Mouse (Mus musculus) forebrain, embryonic 11.5 days (tissue): ENCODE results near the gene Klk1b8. TPM values are rescaled to one million over a fixed set of nuclear protein-coding genes. Genes with fewer than 3 reads are reported as not detected.
"Not testable (repeated sequence)": the region's sequence is repeated elsewhere in the genome, so short reads cannot be mapped to it uniquely, and the experiment has no call there.

Experiments
- ATAC-seq: fragments of 200-750 bp; cut with Nextera tagmentation; replicated peaks from 2 replicates; pipeline ENCODE4 v1.8.0; 2017; ENCODE audit warnings: moderate TSS enrichment; ENCODE audit not compliant: low FRiP score
- DNase-seq: peaks from one replicate; pipeline ENCODE4 v3.0.0-alpha.2; 2017; ENCODE audit warnings: low spot score
- H3K27ac ChIP-seq: fragments of 300-500 bp; sonication (generic); 2 replicates; pipeline ENCODE4 v1.5.1; 2014; ENCODE audit warnings: low read depth, low read length
- H3K27me3 ChIP-seq: fragments of 300-500 bp; sonication (generic); 2 replicates; pipeline ENCODE4 v1.6.1; 2014; ENCODE audit warnings: mild to moderate bottlenecking, low read length, mixed read lengths; ENCODE audit not compliant: control insufficient read depth, insufficient read depth
- H3K36me3 ChIP-seq: fragments of 300-500 bp; sonication (generic); 2 replicates; pipeline ENCODE4 v1.6.1; 2014; ENCODE audit warnings: mild to moderate bottlenecking, low read length, moderate library complexity, mixed read lengths; ENCODE audit not compliant: control insufficient read depth, insufficient read depth
- H3K4me1 ChIP-seq: fragments of 300-500 bp; sonication (generic); replicated peaks from 2 replicates; pipeline ENCODE4 v1.6.1; 2014; ENCODE audit warnings: low read length, mixed read lengths; ENCODE audit not compliant: control insufficient read depth, insufficient read depth
- H3K4me2 ChIP-seq: fragments of 300-500 bp; sonication (generic); 2 replicates; pipeline ENCODE4 v1.6.1; 2014; ENCODE audit warnings: low read depth, mild to moderate bottlenecking, low read length, moderate library complexity, mixed read lengths; ENCODE audit not compliant: severe bottlenecking
- H3K4me3 ChIP-seq: fragments of 300-500 bp; sonication (generic); 2 replicates; pipeline ENCODE4 v1.5.1; 2014; ENCODE audit warnings: low read depth, low read length
- H3K9ac ChIP-seq: fragments of 300-500 bp; sonication (generic); 2 replicates; pipeline ENCODE4 v1.6.1; 2014; ENCODE audit warnings: low read length
- H3K9me3 ChIP-seq: fragments of 300-500 bp; sonication (generic); 2 replicates; pipeline ENCODE4 v1.6.1; 2016; ENCODE audit warnings: low read length, mixed read lengths; ENCODE audit not compliant: control insufficient read depth
- WGBS: fragments of 180-500 bp; shearing (Covaris S2); extraction: QIAGEN DNeasy Blood & Tissue Kit; methylation state at CpG from one replicate; pipeline ENCODE4 v1.1.7; 2014; 5-methylcytosine and 5-hydroxymethylcytosine counted together
- polyA plus RNA-seq: library from polyadenylated mRNA; unstranded; fragments of >200 nt; fragmentation: Nextera tagmentation; extraction: Ambion mirVana; gene quantifications from 2 replicates; pipeline ENCODE4 v1.2.1, GENCODE M21; 2014

The Klk1b8 gene
- polyA plus RNA-seq, 1 experiment from 2014 or later, result not detected

GRCm38 (mm10) chr7:43928521-43928920 lies 21.9 kb upstream of the Klk1b8 start:
- peak; percentile 66 for DNase-seq
- ATAC-seq, result no peak
- WGBS, result 54% methylated on average over 4 of the region's 4 CpGs
- no peak overlapping the region for H3K4me2 ChIP-seq
- H3K9ac ChIP-seq, result no peak overlapping the region
- no peaks in the 10 kb centered on the region for H3K27me3 ChIP-seq
- no peaks in the 10 kb centered on the region for H3K36me3 ChIP-seq
- no peaks in the 10 kb centered on the region for H3K4me1 ChIP-seq
- H3K4me3 ChIP-seq, result no peak overlapping the region
- H3K9me3 ChIP-seq, result no peaks in the 10 kb centered on the region
- no peak overlapping the region for H3K27ac ChIP-seq

DNA sequence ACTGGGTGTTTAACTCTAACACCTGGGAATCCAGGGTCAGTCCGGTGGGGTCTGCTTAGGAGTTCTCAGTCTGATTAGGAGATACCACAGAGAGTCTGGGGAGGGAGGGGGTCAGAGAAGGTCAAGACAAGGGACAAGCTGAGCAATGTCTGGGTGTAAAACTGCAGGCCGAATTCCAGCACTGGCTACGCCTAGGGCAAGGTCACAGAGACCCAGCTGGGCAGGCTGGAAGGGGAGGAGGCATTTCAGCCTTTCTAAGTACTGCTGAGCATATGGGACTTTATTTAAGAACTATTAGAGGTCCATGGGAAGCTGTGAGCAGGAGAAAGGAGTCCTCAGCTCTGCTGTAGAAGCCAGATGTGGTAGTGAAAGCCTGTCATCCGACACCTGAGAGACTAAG lies 18.1 kb upstream of the Klk1b8 start:
- no peak overlapping the region for H3K4me3 ChIP-seq
- no peak for DNase-seq
- no peak for ATAC-seq

GRCm38 (mm10) chr7:43933440-43933839 lies 17.0 kb upstream of the Klk1b8 start, which contains the start of gene Klk15:
Gene Klk15, plus strand, starts transcription at chr7:43933740.
- no peak within 1 kb of the TSS for H3K27ac ChIP-seq
- H3K4me2 ChIP-seq, result no peak within 1 kb of the TSS
- H3K9ac ChIP-seq, result no peak within 1 kb of the TSS
- no peaks in the 10 kb centered on the region for H3K27me3 ChIP-seq
- no peaks in the 10 kb centered on the region for H3K9me3 ChIP-seq
- H3K4me1 ChIP-seq, result no peaks in the 10 kb centered on the region
- WGBS, result 86% methylated on average over 3 of the region's 3 CpGs
- no peaks in the 10 kb centered on the region for H3K36me3 ChIP-seq
- no peak for DNase-seq
- ATAC-seq, result no peak
- H3K4me3 ChIP-seq, result no peak within 1 kb of the TSS

More for the DNA sequence above, 18.1 kb upstream of the Klk1b8 start:
- Histone ChIP-seq H3K4me1 (no peaks in the 10 kb centered on the region), H3K27me3 (no peaks in the 10 kb centered on the region), H3K27ac (no peak overlapping the region), H3K9ac (no peak overlapping the region), H3K36me3 (no peaks in the 10 kb centered on the region), H3K9me3 (no peaks in the 10 kb centered on the region), H3K4me2 (no peak overlapping the region)
- 65% methylated on average over 4 of the region's 4 CpGs for WGBS

GRCm38 (mm10) chr7:43934747-43935146 lies 15.7 kb upstream of the Klk1b8 start:
- no peaks in the 10 kb centered on the region for H3K9me3 ChIP-seq
- ATAC-seq (no peak), DNase-seq (no peak)
- H3K27ac ChIP-seq, result no peak overlapping the region
- no peak overlapping the region for H3K4me2 ChIP-seq
- no peaks in the 10 kb centered on the region for H3K4me1 ChIP-seq
- no peaks in the 10 kb centered on the region for H3K27me3 ChIP-seq
- no peaks in the 10 kb centered on the region for H3K36me3 ChIP-seq
- H3K4me3 ChIP-seq, result no peak overlapping the region
- H3K9ac ChIP-seq, result no peak overlapping the region
- WGBS, result 65% methylated on average over 3 of the region's 3 CpGs

DNA sequence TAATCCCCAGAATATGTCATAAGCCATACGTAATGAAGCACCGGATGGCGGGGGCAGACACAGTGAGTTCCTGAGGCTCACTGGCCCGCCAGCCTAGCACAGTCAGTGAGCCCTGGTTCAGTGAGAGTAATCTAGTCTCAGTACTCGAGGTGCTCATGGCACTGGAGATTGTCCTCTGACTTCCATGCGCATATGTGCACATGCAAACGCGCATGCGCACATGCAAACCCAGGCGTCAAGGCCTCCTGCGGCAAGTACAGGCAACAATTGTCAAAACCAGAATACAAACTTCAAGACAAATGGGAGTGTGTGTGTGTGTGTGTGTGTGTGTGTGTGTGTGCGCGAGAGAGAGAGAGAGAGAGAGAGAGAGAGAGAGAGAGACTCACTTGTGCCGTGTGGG lies 13.9 kb upstream of the Klk1b8 start:
- Histone ChIP-seq H3K4me3 (no peak overlapping the region), H3K9ac (no peak overlapping the region), H3K27ac (no peak overlapping the region), H3K4me1 (no peaks in the 10 kb centered on the region), H3K36me3 (no peaks in the 10 kb centered on the region), H3K9me3 (no peaks in the 10 kb centered on the region), H3K4me2 (no peak overlapping the region), H3K27me3 (no peaks in the 10 kb centered on the region)
- WGBS, result 89% methylated on average over 14 of the region's 14 CpGs
- DNase-seq (no peak), ATAC-seq (no peak)

- not testable (repeated sequence) for H3K27ac ChIP-seq, H3K4me2 ChIP-seq, H3K4me3 ChIP-seq, H3K9ac ChIP-seq, H3K36me3 ChIP-seq, DNase-seq, H3K9me3 ChIP-seq, ATAC-seq, H3K4me1 ChIP-seq, H3K27me3 ChIP-seq
- 78% methylated on average over 3 of the region's 3 CpGs for WGBS
These were observed 8.2 kb upstream of the Klk1b8 start for GRCm38 (mm10) chr7:43942293-43942692.

GRCm38 (mm10) chr7:43944727-43945264 lies 5.7 kb upstream of the Klk1b8 start:
- Histone ChIP-seq H3K4me3 (no peak overlapping the region), H3K27me3 (no peaks in the 10 kb centered on the region), H3K4me1 (no peaks in the 10 kb centered on the region), H3K9me3 (no peaks in the 10 kb centered on the region), H3K27ac (no peak overlapping the region), H3K36me3 (no peaks in the 10 kb centered on the region), H3K9ac (no peak overlapping the region), H3K4me2 (no peak overlapping the region)
- 89% methylated on average over 3 of the region's 3 CpGs for WGBS
- no peak for DNase-seq
- no peak for ATAC-seq

DNA sequence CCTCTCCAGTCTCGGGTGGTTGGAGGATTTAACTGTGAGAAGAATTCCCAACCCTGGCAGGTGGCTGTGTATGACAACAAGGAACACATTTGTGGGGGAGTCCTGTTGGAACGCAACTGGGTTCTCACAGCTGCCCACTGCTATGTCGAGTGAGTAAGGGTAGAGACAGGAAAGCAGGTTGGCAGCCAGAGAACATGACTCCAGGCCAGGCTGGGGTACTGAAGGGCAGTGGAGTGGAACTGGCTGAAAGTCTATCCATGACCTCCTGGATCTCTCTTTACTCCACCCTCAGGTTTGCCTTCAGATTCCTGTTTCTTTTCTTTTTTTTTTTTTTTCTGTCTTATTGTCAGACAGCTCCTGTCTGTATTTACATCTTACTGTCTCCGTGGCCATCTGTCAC lies 2.2 kb downstream of the Klk1b8 start:
- Histone ChIP-seq H3K27ac (no peak overlapping the region), H3K36me3 (no peaks in the 10 kb centered on the region), H3K4me3 (no peak overlapping the region), H3K4me2 (no peak overlapping the region), H3K27me3 (no peaks in the 10 kb centered on the region), H3K9ac (no peak overlapping the region), H3K9me3 (no peaks in the 10 kb centered on the region), H3K4me1 (no peaks in the 10 kb centered on the region)
- ATAC-seq (no peak), DNase-seq (no peak)
- WGBS, result 82% methylated on average over 4 of the region's 4 CpGs

- no peak within 1 kb of the TSS for H3K27ac ChIP-seq
- ATAC-seq, result no peak
These were observed 16.0 kb downstream of the Klk1b8 start, which contains the start of gene Klk1b1 for GRCm38 (mm10) chr7:43966451-43966850. Gene Klk1b1, plus strand, starts transcription at chr7:43966751.

More at GRCm38 (mm10) chr7:43966451-43966850, 16.0 kb downstream of the Klk1b8 start, which contains the start of gene Klk1b1:
- WGBS, result 81% methylated on average over 3 of the region's 3 CpGs
- no peak within 1 kb of the TSS for H3K4me3 ChIP-seq
- no peak within 1 kb of the TSS for H3K4me2 ChIP-seq
- no peaks in the 10 kb centered on the region for H3K4me1 ChIP-seq
- H3K9ac ChIP-seq, result no peak within 1 kb of the TSS
- no peaks in the 10 kb centered on the region for H3K36me3 ChIP-seq
- no peaks in the 10 kb centered on the region for H3K27me3 ChIP-seq
- H3K9me3 ChIP-seq, result no peaks in the 10 kb centered on the region
- no peak for DNase-seq
